ENCODE assay signal across 8 mouse cellular contexts in genomic region chr11:117077227-117077626, GRCm38 (mm10). TPM values are rescaled to one million over a fixed set of nuclear protein-coding genes. Genes with fewer than 3 reads are reported as not detected.
DNase-seq lines count a peak whose midpoint lies in the region; ATAC-seq and TF ChIP-seq lines count a peak whose summit lies in the region.

No protein-coding gene starts in this region.

- 4% methylated on average over 8 of the region's 8 CpGs for WGBS in kidney, embryonic 15.5 days
- WGBS in hindbrain, embryonic 16.5 days = 7% methylated on average over 8 of the region's 8 CpGs
- 4% methylated on average over 8 of the region's 8 CpGs for WGBS in midbrain, embryonic 16.5 days

- peaks cover 47% of the 10 kb centered on the region for H3K4me1 ChIP-seq in kidney, embryonic 15.5 days
- peaks cover 7% of the 10 kb centered on the region for H3K4me1 ChIP-seq in cortical plate, adult 2 months (ENCODE audit: control insufficient read depth, insufficient read depth, low read length)
- H3K4me1 ChIP-seq in hindbrain, embryonic 16.5 days (ENCODE audit: control insufficient read depth, insufficient read depth, low read depth, low read length) = peaks cover 24% of the 10 kb centered on the region
- peaks cover 25% of the 10 kb centered on the region for H3K4me1 ChIP-seq in midbrain, embryonic 16.5 days (ENCODE audit: control insufficient read depth, insufficient read depth, low read length)

- TF ChIP-seq POLR2A in cortical plate, adult 2 months (IDR thresholded peaks at IDR 0.05; ENCODE audit: extremely low read depth, insufficient read depth, low read length) = no peak

- H3K9me3 ChIP-seq in kidney, embryonic 15.5 days (replicated peaks) = no peaks in the 10 kb centered on the region
- no peaks in the 10 kb centered on the region for H3K9me3 ChIP-seq in hindbrain, embryonic 16.5 days (ENCODE audit: control insufficient read depth, low read length)
- H3K9me3 ChIP-seq in midbrain, embryonic 16.5 days (replicated peaks; ENCODE audit: control insufficient read depth, low read length, poor library complexity, severe bottlenecking) = no peaks in the 10 kb centered on the region

- DNase-seq in kidney, postnatal 14 days = no peak
- no peak for DNase-seq in adrenal gland, adult 8-10 months
- no peak for DNase-seq in layer of hippocampus, postnatal 14 days (ENCODE audit: low spot score in 2 of 2)

- H3K9ac ChIP-seq in kidney, embryonic 15.5 days = peak overlapping the region; percentile 77
- H3K9ac ChIP-seq in hindbrain, embryonic 16.5 days (ENCODE audit: low read depth, low read length) = peak overlapping the region; percentile 90
- peak overlapping the region; percentile 93 for H3K9ac ChIP-seq in midbrain, embryonic 16.5 days (ENCODE audit: low read depth, low read length)

- no peak for ATAC-seq in kidney, embryonic 15.5 days (replicated peaks; ENCODE audit: low FRiP score)
- no peak for ATAC-seq in hindbrain, embryonic 16.5 days
- ATAC-seq in midbrain, embryonic 16.5 days = 0 out of 2 replicates have a peak, but pooled peaks have one; percentile 18
- no peak for ATAC-seq in cerebellum, adult (ENCODE audit: insufficient number of reproducible peaks, low FRiP score, low TSS enrichment)

- TF ChIP-seq CTCF in cortical plate, adult 2 months (IDR thresholded peaks at IDR 0.05; ENCODE audit: extremely low read depth, insufficient read depth, low read length) = no peak

- peak overlapping the region; percentile 69 for H3K4me3 ChIP-seq in kidney, embryonic 15.5 days (replicated peaks)
- H3K4me3 ChIP-seq in cortical plate, adult 2 months (ENCODE audit: insufficient read depth, low read length) = peak overlapping the region; percentile 70
- H3K4me3 ChIP-seq in hindbrain, embryonic 16.5 days (ENCODE audit: low read length) = peak overlapping the region; percentile 85
- H3K4me3 ChIP-seq in midbrain, embryonic 16.5 days (ENCODE audit: low read depth, low read length) = peak overlapping the region; percentile 81

- H3K36me3 ChIP-seq in kidney, embryonic 15.5 days = peaks cover 34% of the 10 kb centered on the region
- peaks cover 20% of the 10 kb centered on the region for H3K36me3 ChIP-seq in hindbrain, embryonic 16.5 days (ENCODE audit: control insufficient read depth, insufficient read depth, low read length)
- H3K36me3 ChIP-seq in midbrain, embryonic 16.5 days (ENCODE audit: control insufficient read depth, insufficient read depth, low read length) = peaks cover 15% of the 10 kb centered on the region

- peak overlapping the region; percentile 78 for H3K4me2 ChIP-seq in kidney, embryonic 15.5 days
- H3K4me2 ChIP-seq in hindbrain, embryonic 16.5 days (ENCODE audit: low read length) = peak overlapping the region; percentile 99
- peak overlapping the region; percentile 81 for H3K4me2 ChIP-seq in midbrain, embryonic 16.5 days (ENCODE audit: low read length)

- no peaks in the 10 kb centered on the region for H3K27me3 ChIP-seq in kidney, embryonic 15.5 days
- no peaks in the 10 kb centered on the region for H3K27me3 ChIP-seq in hindbrain, embryonic 16.5 days (replicated peaks; ENCODE audit: control insufficient read depth, insufficient read depth, low read length)
- no peaks in the 10 kb centered on the region for H3K27me3 ChIP-seq in midbrain, embryonic 16.5 days (ENCODE audit: control insufficient read depth, insufficient read depth, low read depth, low read length)

- H3K27ac ChIP-seq in kidney, embryonic 15.5 days = peak overlapping the region; percentile 75
- no peak overlapping the region for H3K27ac ChIP-seq in cortical plate, adult 2 months (ENCODE audit: insufficient read depth, low read length)
- peak overlapping the region; percentile 83 for H3K27ac ChIP-seq in hindbrain, embryonic 16.5 days (ENCODE audit: low read depth, low read length)
- peak overlapping the region; percentile 81 for H3K27ac ChIP-seq in midbrain, embryonic 16.5 days (ENCODE audit: low read length)

RNA-seq across cellular contexts. Expression of gene Sec14l1, which starts 37.7 kb away (rescaled TPM):
- polyA plus RNA-seq in kidney, embryonic 15.5 days (2015; fragmentation: Nextera tagmentation; extraction: Ambion mirVana) = 66.5 and 69.0 TPM in 2 replicates
- 190 and 191 TPM in 2 replicates for polyA plus RNA-seq in cortical plate, adult 2 months (2012; rRNA removed)
- polyA plus RNA-seq in hindbrain, embryonic 16.5 days (2015; fragmentation: Nextera tagmentation; extraction: Ambion mirVana) = 53.9 and 63.4 TPM in 2 replicates
- 60.7 and 63.4 TPM in 2 replicates for polyA plus RNA-seq in midbrain, embryonic 16.5 days (2015; fragmentation: Nextera tagmentation; extraction: Ambion mirVana)
- 100 to 1,000 TPM; 138 to 170 (median 166) TPM for total RNA-seq in adrenal gland, adult 8-10 months (2022)
- total RNA-seq in layer of hippocampus, postnatal 14 days (2021) = 100 to 1,000 TPM; 171 to 174 TPM
